Mouse (Mus musculus): ENCODE data around the gene Ssbp4. TPM values are rescaled to one million over a fixed set of nuclear protein-coding genes. Genes with fewer than 3 reads are reported as not detected.

The Ssbp4 gene
- polyA plus RNA-seq, 1 experiment from 2014 or later, result 108 TPM

DNA sequence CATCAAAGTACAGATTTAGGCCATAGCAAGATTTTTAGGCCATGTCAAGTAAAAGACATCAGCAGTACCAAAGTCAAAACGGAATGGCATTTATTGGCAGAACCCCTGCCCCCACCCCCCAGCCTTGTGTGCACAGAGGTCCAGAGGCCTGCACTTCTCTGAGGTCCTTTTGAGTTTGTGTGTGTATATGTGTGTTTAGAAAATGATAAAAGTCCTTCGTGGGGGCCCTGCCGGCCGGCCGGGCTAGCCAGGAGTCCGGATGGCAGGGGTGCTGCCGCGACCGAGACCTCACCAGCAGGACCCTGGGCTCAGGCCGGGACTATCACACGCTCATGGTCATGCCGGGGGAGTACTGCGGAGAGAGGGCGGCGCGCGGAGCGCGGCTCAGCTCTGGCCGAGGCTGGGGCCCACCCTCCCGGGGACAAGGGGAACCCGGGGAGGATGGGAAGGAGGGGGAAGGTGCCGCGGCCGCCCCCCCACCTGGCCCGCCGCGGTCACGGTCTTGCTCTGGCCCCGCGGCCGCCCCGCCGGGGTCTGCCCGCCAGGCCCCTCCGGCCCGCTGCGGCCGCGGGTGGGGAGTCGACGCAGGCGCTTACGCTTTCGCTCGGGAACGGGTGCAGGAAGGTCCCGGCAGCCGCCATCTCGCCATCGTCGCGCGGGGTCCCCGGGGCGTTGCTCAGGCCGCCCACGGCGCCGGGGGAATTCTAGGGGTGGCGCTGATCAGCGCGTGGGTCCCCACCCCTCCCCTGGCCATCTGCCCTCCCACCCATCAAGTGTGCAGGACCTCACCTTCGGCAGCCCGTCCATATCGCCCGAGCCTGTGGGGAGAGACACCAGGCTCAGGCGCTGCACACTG, 11.0 kb downstream of the Ssbp4 start:
- WGBS, result 13% methylated on average over 59 of the region's 68 CpGs

DNA sequence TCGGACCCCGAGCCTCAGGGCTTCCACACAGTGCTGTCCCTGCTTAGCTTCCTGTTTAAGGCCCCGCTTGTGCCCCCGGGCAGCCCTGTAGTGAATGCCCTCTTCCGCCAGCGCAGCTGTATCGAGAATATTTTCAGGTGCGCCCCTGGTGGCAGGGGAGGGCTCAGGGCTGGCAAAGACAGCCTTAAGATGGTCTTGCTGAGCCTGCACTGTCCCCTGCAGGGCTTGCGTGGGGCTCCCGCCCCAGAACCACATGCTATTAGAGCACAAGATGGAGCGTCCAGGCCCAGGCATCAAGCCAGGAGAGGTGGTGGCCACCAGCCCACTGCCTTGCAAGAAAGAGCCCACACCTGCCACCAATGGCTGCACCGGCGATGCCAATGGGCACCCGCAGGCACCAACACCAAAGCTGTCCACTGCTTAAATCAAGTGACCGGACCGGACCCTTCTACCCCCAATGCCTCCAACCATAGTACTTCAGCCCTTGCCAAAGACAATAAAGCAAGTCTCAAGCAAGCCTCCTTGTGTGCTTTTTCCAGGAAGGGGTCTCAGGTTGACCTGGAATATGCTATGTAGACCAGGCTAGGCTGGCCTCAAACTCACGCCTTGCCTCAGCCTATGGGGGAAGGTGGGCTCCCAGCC, 11.8 kb downstream of the Ssbp4 start:
- no peak for ATAC-seq (ENCODE audit: low read depth)
- Histone ChIP-seq H3K4me2 (ENCODE audit: low read depth, low read length) (no peak overlapping the region), H3K36me3 (ENCODE audit: control insufficient read depth, insufficient read depth, low read length) (peaks cover 9% of the 10 kb centered on the region; the same call in 1 of the 2 replicates), H3K27ac (ENCODE audit: low read length) (no peak overlapping the region), H3K4me1 (replicated peaks; ENCODE audit: control insufficient read depth, insufficient read depth, low read length) (peaks cover 59% of the 10 kb centered on the region), H3K27me3 (ENCODE audit: control insufficient read depth, insufficient read depth, low read depth, low read length) (no peaks in the 10 kb centered on the region), H3K9ac (ENCODE audit: low read length) (no peak overlapping the region), H3K4me3 (ENCODE audit: low read length) (no peak overlapping the region), H3K9me3 (ENCODE audit: control insufficient read depth, low read length) (no peaks in the 10 kb centered on the region)
- 81% methylated on average over 17 of the region's 17 CpGs for WGBS

More for the DNA sequence above, 11.0 kb downstream of the Ssbp4 start:
- Histone ChIP-seq H3K9me3 (ENCODE audit: control insufficient read depth, low read length) (no peaks in the 10 kb centered on the region), H3K4me3 (ENCODE audit: low read length) (peak overlapping the region; percentile 51), H3K36me3 (ENCODE audit: control insufficient read depth, insufficient read depth, low read length) (peaks cover 13% of the 10 kb centered on the region), H3K4me2 (ENCODE audit: low read depth, low read length) (peak overlapping the region; percentile 86), H3K9ac (ENCODE audit: low read length) (peak overlapping the region; percentile 73), H3K27ac (ENCODE audit: low read length) (no peak overlapping the region), H3K27me3 (ENCODE audit: control insufficient read depth, insufficient read depth, low read depth, low read length) (no peaks in the 10 kb centered on the region), H3K4me1 (replicated peaks; ENCODE audit: control insufficient read depth, insufficient read depth, low read length) (peaks cover 59% of the 10 kb centered on the region)
- ATAC-seq (ENCODE audit: low read depth), result no peak

GRCm38 (mm10) chr8:70596216-70596615, 12.5 kb downstream of the Ssbp4 start:
- 93% methylated on average over 18 of the region's 18 CpGs for WGBS
- no peaks in the 10 kb centered on the region for H3K27me3 ChIP-seq (ENCODE audit: control insufficient read depth, insufficient read depth, low read depth, low read length)
- H3K4me2 ChIP-seq (ENCODE audit: low read depth, low read length), result no peak overlapping the region
- no peaks in the 10 kb centered on the region for H3K9me3 ChIP-seq (ENCODE audit: control insufficient read depth, low read length)
- H3K36me3 ChIP-seq (ENCODE audit: control insufficient read depth, insufficient read depth, low read length), result peaks cover 13% of the 10 kb centered on the region
- no peak for ATAC-seq (ENCODE audit: low read depth)
- H3K4me3 ChIP-seq (ENCODE audit: low read length), result no peak overlapping the region
- H3K27ac ChIP-seq (ENCODE audit: low read length), result no peak overlapping the region
- H3K9ac ChIP-seq (ENCODE audit: low read length), result no peak overlapping the region
- peaks cover 54% of the 10 kb centered on the region for H3K4me1 ChIP-seq (replicated peaks; ENCODE audit: control insufficient read depth, insufficient read depth, low read length)

DNA sequence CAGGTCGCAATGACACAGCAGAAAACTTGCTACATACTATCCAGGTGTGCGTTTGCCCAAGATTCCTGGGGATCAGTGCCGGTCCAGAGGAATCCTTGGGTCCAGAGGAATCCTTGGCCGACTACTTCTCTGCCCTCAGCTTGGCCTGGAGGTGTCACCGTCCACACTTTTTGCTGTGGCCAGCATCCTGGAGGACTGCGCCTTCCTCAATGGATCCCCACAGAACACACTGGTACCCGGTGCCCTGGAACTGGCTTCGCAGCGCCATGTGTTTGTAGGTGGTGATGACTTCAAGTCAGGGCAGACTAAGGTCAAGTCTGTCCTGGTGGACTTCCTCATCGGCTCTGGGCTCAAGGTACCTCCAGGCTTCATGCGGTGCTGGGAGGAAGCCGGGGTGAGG, 12.9 kb downstream of the Ssbp4 start:
- no peaks in the 10 kb centered on the region for H3K9me3 ChIP-seq (ENCODE audit: control insufficient read depth, low read length)
- H3K27ac ChIP-seq (ENCODE audit: low read length), result no peak overlapping the region
- H3K4me3 ChIP-seq (ENCODE audit: low read length), result no peak overlapping the region
- no peak overlapping the region for H3K9ac ChIP-seq (ENCODE audit: low read length)
- H3K4me2 ChIP-seq (ENCODE audit: low read depth, low read length), result no peak overlapping the region
- no peak for ATAC-seq (ENCODE audit: low read depth)
- peaks cover 50% of the 10 kb centered on the region for H3K4me1 ChIP-seq (replicated peaks; ENCODE audit: control insufficient read depth, insufficient read depth, low read length)
- H3K36me3 ChIP-seq (ENCODE audit: control insufficient read depth, insufficient read depth, low read length), result peaks cover 13% of the 10 kb centered on the region
- 88% methylated on average over 12 of the region's 12 CpGs for WGBS
- no peaks in the 10 kb centered on the region for H3K27me3 ChIP-seq (ENCODE audit: control insufficient read depth, insufficient read depth, low read depth, low read length)

GRCm38 (mm10) chr8:70594621-70595564, 13.8 kb downstream of the Ssbp4 start:
- 8% methylated on average over 82 of the region's 82 CpGs for WGBS
- peak; percentile 1; the same call in 1 of the 2 replicates for ATAC-seq (ENCODE audit: low read depth)
- no peaks in the 10 kb centered on the region for H3K27me3 ChIP-seq (ENCODE audit: control insufficient read depth, insufficient read depth, low read depth, low read length)
- peak overlapping the region; percentile 66 for H3K9ac ChIP-seq (ENCODE audit: low read length)
- H3K4me1 ChIP-seq (replicated peaks; ENCODE audit: control insufficient read depth, insufficient read depth, low read length), result peaks cover 42% of the 10 kb centered on the region
- H3K9me3 ChIP-seq (ENCODE audit: control insufficient read depth, low read length), result no peaks in the 10 kb centered on the region
- peaks cover 18% of the 10 kb centered on the region for H3K36me3 ChIP-seq (ENCODE audit: control insufficient read depth, insufficient read depth, low read length)
- peak overlapping the region; percentile 75 for H3K27ac ChIP-seq (ENCODE audit: low read length)
- peak overlapping the region; percentile 67 for H3K4me3 ChIP-seq (ENCODE audit: low read length)
- H3K4me2 ChIP-seq (ENCODE audit: low read depth, low read length), result peak overlapping the region; percentile 99

DNA sequence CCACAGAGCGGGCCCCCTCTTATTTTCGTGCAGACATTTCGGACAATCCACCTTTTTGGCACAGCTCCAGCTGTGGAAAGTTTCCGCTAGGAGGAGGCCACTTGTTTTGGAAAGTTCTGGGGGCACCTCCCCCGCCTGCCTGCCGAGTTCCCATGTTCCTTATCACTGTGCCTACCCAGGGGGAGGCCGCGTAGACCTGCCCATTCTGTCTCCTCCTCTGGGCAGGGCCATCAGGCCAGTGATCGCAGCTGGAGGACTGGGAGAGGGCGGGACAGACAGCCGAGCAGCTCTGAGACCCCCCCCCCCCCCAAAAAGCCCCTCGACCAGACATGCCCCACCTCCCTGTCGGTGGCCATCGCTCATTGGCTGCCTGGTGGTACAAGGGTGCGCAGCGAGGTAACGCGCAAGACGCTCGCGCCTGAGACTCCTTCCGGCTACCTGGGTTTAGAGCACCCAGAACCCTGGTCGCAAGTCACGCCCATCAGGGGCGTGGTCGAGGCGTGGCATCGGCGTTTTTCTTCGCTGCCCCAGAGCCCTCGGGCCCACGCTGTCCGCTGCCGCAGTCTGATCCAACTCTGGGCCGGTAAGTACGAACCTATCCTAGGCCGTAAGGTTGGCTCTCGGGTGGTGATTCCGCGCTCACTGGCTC, 14.6 kb downstream of the Ssbp4 start, which contains the start of gene Isyna1:
Isyna1 (plus strand) TSS at position 413 of the 649 bp plus-strand sequence.
- Histone ChIP-seq H3K9me3 (ENCODE audit: control insufficient read depth, low read length) (no peaks in the 10 kb centered on the region), H3K4me1 (replicated peaks; ENCODE audit: control insufficient read depth, insufficient read depth, low read length) (peaks cover 35% of the 10 kb centered on the region), H3K27ac (ENCODE audit: low read length) (peak within 1 kb of the TSS; percentile 75), H3K27me3 (ENCODE audit: control insufficient read depth, insufficient read depth, low read depth, low read length) (no peaks in the 10 kb centered on the region), H3K36me3 (ENCODE audit: control insufficient read depth, insufficient read depth, low read length) (peaks cover 20% of the 10 kb centered on the region), H3K4me2 (ENCODE audit: low read depth, low read length) (peak within 1 kb of the TSS; percentile 99), H3K4me3 (ENCODE audit: low read length) (peak within 1 kb of the TSS; percentile 67), H3K9ac (ENCODE audit: low read length) (peak within 1 kb of the TSS; percentile 66)
- WGBS, result under 1% methylated on average over 38 of the region's 40 CpGs
- peak; percentile 90 for ATAC-seq (ENCODE audit: low read depth)

- 32% methylated on average over 8 of the region's 8 CpGs for WGBS
- Histone ChIP-seq H3K9ac (ENCODE audit: low read length) (no peak overlapping the region), H3K27ac (ENCODE audit: low read length) (peak overlapping the region; percentile 75), H3K4me1 (replicated peaks; ENCODE audit: control insufficient read depth, insufficient read depth, low read length) (peaks cover 28% of the 10 kb centered on the region), H3K4me3 (ENCODE audit: low read length) (no peak overlapping the region), H3K4me2 (ENCODE audit: low read depth, low read length) (peak overlapping the region; percentile 99), H3K36me3 (ENCODE audit: control insufficient read depth, insufficient read depth, low read length) (peaks cover 20% of the 10 kb centered on the region), H3K9me3 (ENCODE audit: control insufficient read depth, low read length) (no peaks in the 10 kb centered on the region), H3K27me3 (ENCODE audit: control insufficient read depth, insufficient read depth, low read depth, low read length) (no peaks in the 10 kb centered on the region)
- no peak for ATAC-seq (ENCODE audit: low read depth)
These were observed 15.5 kb downstream of the Ssbp4 start for GRCm38 (mm10) chr8:70593173-70593572.

- H3K27me3 ChIP-seq (ENCODE audit: control insufficient read depth, insufficient read depth, low read depth, low read length), result no peaks in the 10 kb centered on the region
- H3K27ac ChIP-seq (ENCODE audit: low read length), result no peak overlapping the region
- H3K4me3 ChIP-seq (ENCODE audit: low read length), result no peak overlapping the region
- H3K4me2 ChIP-seq (ENCODE audit: low read depth, low read length), result no peak overlapping the region
- H3K9me3 ChIP-seq (ENCODE audit: control insufficient read depth, low read length), result no peaks in the 10 kb centered on the region
- WGBS, result 87% methylated on average over 12 of the region's 12 CpGs
- peaks cover 21% of the 10 kb centered on the region for H3K36me3 ChIP-seq (ENCODE audit: control insufficient read depth, insufficient read depth, low read length)
- no peak overlapping the region for H3K9ac ChIP-seq (ENCODE audit: low read length)
- ATAC-seq (ENCODE audit: low read depth), result no peak
- peaks cover 17% of the 10 kb centered on the region for H3K4me1 ChIP-seq (replicated peaks; ENCODE audit: control insufficient read depth, insufficient read depth, low read length)
These were observed 17.1 kb downstream of the Ssbp4 start for GRCm38 (mm10) chr8:70591569-70591968.

All from lung, embryonic 16.5 days (tissue).